Comparison of ENCODE assay signal across 7 mouse cellular contexts in genomic region chr13:113615546-113615941, GRCm38 (mm10). TPM values are rescaled to one million over a fixed set of nuclear protein-coding genes. Genes with fewer than 3 reads are reported as not detected.
A peak's percentile ranks its signal among the peaks of the same experiment; 100 is the strongest.
DNase-seq lines count a peak whose midpoint lies in the region; ATAC-seq lines count a peak whose summit lies in the region.

No protein-coding gene starts in this region.

- no peak for ATAC-seq in embryonic facial prominence, embryonic 11.5 days (replicated peaks; ENCODE audit: insufficient number of reproducible peaks, low FRiP score, low TSS enrichment, low read depth)
- no peak for ATAC-seq in liver, embryonic 13.5 days (ENCODE audit: low read depth)
- peak; percentile 36; the same call in 1 of the 2 replicates for ATAC-seq in neutrophil, adult 5-6 weeks (ENCODE audit: extremely low read depth, insufficient number of reproducible peaks, low FRiP score, poor library complexity, severe bottlenecking)

- peak overlapping the region; percentile 97 for H3K4me2 ChIP-seq in embryonic facial prominence, embryonic 11.5 days (ENCODE audit: low read depth, low read length)
- H3K4me2 ChIP-seq in liver, embryonic 13.5 days, result peak overlapping the region; percentile 86

- no peaks in the 10 kb centered on the region for H3K9me3 ChIP-seq in embryonic facial prominence, embryonic 11.5 days (replicated peaks; ENCODE audit: control insufficient read depth, low read length)
- H3K9me3 ChIP-seq in liver, embryonic 13.5 days (replicated peaks), result no peaks in the 10 kb centered on the region

- H3K9ac ChIP-seq in embryonic facial prominence, embryonic 11.5 days (replicated peaks; ENCODE audit: low read length), result peak overlapping the region; percentile 72
- H3K9ac ChIP-seq in liver, embryonic 13.5 days, result peak overlapping the region; percentile 83

- intact Hi-C loops in heart, postnatal 10 days (cut with DNase I), result loop anchor here (5.0 kb wide), 2 partner anchors 178 to 568 kb away; partner anchors contain the start of gene Gpx8

- no peaks in the 10 kb centered on the region for H3K36me3 ChIP-seq in embryonic facial prominence, embryonic 11.5 days (replicated peaks; ENCODE audit: control insufficient read depth, insufficient read depth, low read depth, low read length)
- peaks cover 12% of the 10 kb centered on the region for H3K36me3 ChIP-seq in liver, embryonic 13.5 days

- WGBS in embryonic facial prominence, embryonic 11.5 days, result 1% methylated on average over 10 of the region's 10 CpGs
- 3% methylated on average over 10 of the region's 10 CpGs for WGBS in liver, embryonic 13.5 days (ENCODE audit: insufficient replicate concordance)

- no peak overlapping the region; the same call in 1 of the 2 replicates for H3K27ac ChIP-seq in embryonic facial prominence, embryonic 11.5 days (replicated peaks; ENCODE audit: low read depth, low read length)
- peak overlapping the region; percentile 17 for H3K27ac ChIP-seq in liver, embryonic 13.5 days

- H3K4me3 ChIP-seq in embryonic facial prominence, embryonic 11.5 days (ENCODE audit: low read depth, low read length), result peak overlapping the region; percentile 82
- H3K4me3 ChIP-seq in liver, embryonic 13.5 days (replicated peaks), result peak overlapping the region; percentile 74

- no peaks in the 10 kb centered on the region for H3K27me3 ChIP-seq in embryonic facial prominence, embryonic 11.5 days (ENCODE audit: control insufficient read depth, insufficient read depth, low read length)
- H3K27me3 ChIP-seq in liver, embryonic 13.5 days, result peaks cover 13% of the 10 kb centered on the region

- peak; percentile 34 for DNase-seq in thymus, postnatal 0 days (ENCODE audit: low spot score)
- DNase-seq in thymus, postnatal 25 days, result no peak
- DNase-seq in embryonic facial prominence, embryonic 11.5 days (ENCODE audit: low spot score), result peak; percentile 32
- DNase-seq in heart, postnatal 10 days, result peak; percentile 61 to 66
- no peak for DNase-seq in liver, embryonic 13.5 days
- no peak for DNase-seq in urinary bladder, adult 18-20 months (ENCODE audit: low spot score in 2 of 2)

- H3K4me1 ChIP-seq in embryonic facial prominence, embryonic 11.5 days (ENCODE audit: control insufficient read depth, insufficient read depth, low read length), result peaks cover 9% of the 10 kb centered on the region
- H3K4me1 ChIP-seq in liver, embryonic 13.5 days (replicated peaks), result peaks cover 83% of the 10 kb centered on the region

RNA-seq across cellular contexts. Expression of gene Snx18, which starts 2.8 kb away (rescaled TPM):
- polyA plus RNA-seq in thymus, postnatal 0 days (2015; fragmentation: Nextera tagmentation; extraction: Ambion mirVana), result 12.9 and 15.5 TPM in 2 replicates
- 33.3 and 34.7 TPM in 2 replicates for polyA plus RNA-seq in embryonic facial prominence, embryonic 11.5 days (2014; fragmentation: Nextera tagmentation; extraction: Ambion mirVana)
- total RNA-seq in heart, postnatal 10 days (2021), result 10 to 100 TPM; 32.7 to 33.7 TPM
- 4.7 and 5.5 TPM in 2 replicates for polyA plus RNA-seq in liver, embryonic 13.5 days (2015; fragmentation: Nextera tagmentation; extraction: Ambion mirVana)
- total RNA-seq in neutrophil, adult 5-6 weeks (2017), result 84.5 and 95.9 TPM in 2 replicates

RNA-seq across cellular contexts. Expression of gene Hspb3, which starts 47.9 kb away (rescaled TPM):
- polyA plus RNA-seq in thymus, postnatal 0 days (2015; fragmentation: Nextera tagmentation; extraction: Ambion mirVana), result 0.22 TPM in 1 of 2 replicates, not detected in the other
- 0.66 and 1.4 TPM in 2 replicates for polyA plus RNA-seq in embryonic facial prominence, embryonic 11.5 days (2014; fragmentation: Nextera tagmentation; extraction: Ambion mirVana)
- 10 to 100 TPM; 16.0 to 17.0 TPM for total RNA-seq in heart, postnatal 10 days (2021)
- polyA plus RNA-seq in liver, embryonic 13.5 days (2015; fragmentation: Nextera tagmentation; extraction: Ambion mirVana), result 0.22 and 0.24 TPM in 2 replicates
- not detected in 2 replicates for total RNA-seq in neutrophil, adult 5-6 weeks (2017)

Comparison
In these comparisons a context has a peak if more than half of its experiments do, and no peak if none do; other contexts are left out.
1. DNase-seq: peak in thymus, postnatal 0 days (single experiment), embryonic facial prominence, embryonic 11.5 days (single experiment) and heart, postnatal 10 days (2 of 2); none in thymus, postnatal 25 days (single experiment), liver, embryonic 13.5 days (single experiment) and urinary bladder, adult 18-20 months (0 of 2).